In genomic region chr19:10458096-10458495, GRCm38 (mm10) we compare ENCODE assay signal across 8 mouse cellular contexts. TPM values are rescaled to one million over a fixed set of nuclear protein-coding genes. Genes with fewer than 3 reads are reported as not detected.
DNase-seq lines count a peak whose midpoint lies in the region; ATAC-seq lines count a peak whose summit lies in the region.

No protein-coding gene starts in this region.

- no peak for ATAC-seq in liver, embryonic 11.5 days (replicated peaks; ENCODE audit: low FRiP score)
- no peak for ATAC-seq in embryonic facial prominence, embryonic 14.5 days (ENCODE audit: low read depth)
- ATAC-seq in hindbrain, embryonic 14.5 days (ENCODE audit: low FRiP score): no peak
- ATAC-seq in limb, embryonic 15.5 days (ENCODE audit: insufficient number of reproducible peaks, low FRiP score, low TSS enrichment, low read depth): no peak
- peak; percentile 26; the same call in 1 of the 2 replicates for ATAC-seq in neural tube, embryonic 14.5 days (ENCODE audit: low read depth)
- ATAC-seq in megakaryocyte-erythroid progenitor cell, adult 5-6 weeks (replicated peaks; ENCODE audit: low FRiP score, low TSS enrichment, poor library complexity, severe bottlenecking): no peak

- H3K36me3 ChIP-seq in liver, embryonic 11.5 days (ENCODE audit: control insufficient read depth, insufficient read depth, low read length): no peaks in the 10 kb centered on the region
- H3K36me3 ChIP-seq in embryonic facial prominence, embryonic 14.5 days (ENCODE audit: control insufficient read depth, insufficient read depth, low read length): no peaks in the 10 kb centered on the region
- H3K36me3 ChIP-seq in hindbrain, embryonic 14.5 days (replicated peaks; ENCODE audit: control insufficient read depth, insufficient read depth): no peaks in the 10 kb centered on the region
- H3K36me3 ChIP-seq in limb, embryonic 15.5 days: no peaks in the 10 kb centered on the region
- H3K36me3 ChIP-seq in neural tube, embryonic 14.5 days (ENCODE audit: control insufficient read depth, insufficient read depth, low read length): no peaks in the 10 kb centered on the region

- 31% methylated on average over 8 of the region's 8 CpGs for WGBS in liver, embryonic 11.5 days
- 23% methylated on average over 8 of the region's 8 CpGs for WGBS in embryonic facial prominence, embryonic 14.5 days
- WGBS in hindbrain, embryonic 14.5 days: 26% methylated on average over 8 of the region's 8 CpGs
- 19% methylated on average over 8 of the region's 8 CpGs for WGBS in limb, embryonic 15.5 days
- WGBS in neural tube, embryonic 14.5 days: 23% methylated on average over 8 of the region's 8 CpGs

- peaks cover 2% of the 10 kb centered on the region for H3K4me1 ChIP-seq in liver, embryonic 11.5 days (replicated peaks; ENCODE audit: control insufficient read depth, insufficient read depth, low read length)
- peaks cover 8% of the 10 kb centered on the region for H3K4me1 ChIP-seq in embryonic facial prominence, embryonic 14.5 days (ENCODE audit: control insufficient read depth, insufficient read depth, low read length)
- H3K4me1 ChIP-seq in hindbrain, embryonic 14.5 days (replicated peaks; ENCODE audit: control insufficient read depth, insufficient read depth, low read length): peaks cover 14% of the 10 kb centered on the region; the same call in 1 of the 2 replicates
- peaks cover 25% of the 10 kb centered on the region for H3K4me1 ChIP-seq in limb, embryonic 15.5 days
- peaks cover 10% of the 10 kb centered on the region for H3K4me1 ChIP-seq in neural tube, embryonic 14.5 days (ENCODE audit: control insufficient read depth, insufficient read depth, low read length)

- H3K9me3 ChIP-seq in liver, embryonic 11.5 days (ENCODE audit: control insufficient read depth, low read length): no peaks in the 10 kb centered on the region
- no peaks in the 10 kb centered on the region for H3K9me3 ChIP-seq in embryonic facial prominence, embryonic 14.5 days (ENCODE audit: control insufficient read depth, low read length)
- H3K9me3 ChIP-seq in hindbrain, embryonic 14.5 days (ENCODE audit: control insufficient read depth, low read length): no peaks in the 10 kb centered on the region
- no peaks in the 10 kb centered on the region for H3K9me3 ChIP-seq in limb, embryonic 15.5 days
- no peaks in the 10 kb centered on the region for H3K9me3 ChIP-seq in neural tube, embryonic 14.5 days (ENCODE audit: control insufficient read depth, low read length)

- H3K4me3 ChIP-seq in liver, embryonic 11.5 days (ENCODE audit: low read depth, low read length): no peak overlapping the region
- peak overlapping the region; percentile 53 for H3K4me3 ChIP-seq in embryonic facial prominence, embryonic 14.5 days (ENCODE audit: low read depth, low read length)
- peak overlapping the region; percentile 50 for H3K4me3 ChIP-seq in hindbrain, embryonic 14.5 days (replicated peaks; ENCODE audit: low read length)
- H3K4me3 ChIP-seq in limb, embryonic 15.5 days: peak overlapping the region; percentile 54
- H3K4me3 ChIP-seq in neural tube, embryonic 14.5 days (ENCODE audit: low read depth, low read length): no peak overlapping the region

- H3K4me2 ChIP-seq in liver, embryonic 11.5 days: peak overlapping the region; percentile 62
- H3K4me2 ChIP-seq in embryonic facial prominence, embryonic 14.5 days (ENCODE audit: low read depth, low read length): peak overlapping the region; percentile 93
- H3K4me2 ChIP-seq in hindbrain, embryonic 14.5 days (replicated peaks): peak overlapping the region; percentile 83
- peak overlapping the region; percentile 96 for H3K4me2 ChIP-seq in limb, embryonic 15.5 days
- H3K4me2 ChIP-seq in neural tube, embryonic 14.5 days (ENCODE audit: low read depth, low read length): peak overlapping the region; percentile 81; the same call in 1 of the 2 replicates

- no peak overlapping the region for H3K27ac ChIP-seq in liver, embryonic 11.5 days (ENCODE audit: low read depth, low read length)
- H3K27ac ChIP-seq in embryonic facial prominence, embryonic 14.5 days (replicated peaks; ENCODE audit: low read depth, low read length): no peak overlapping the region
- no peak overlapping the region for H3K27ac ChIP-seq in hindbrain, embryonic 14.5 days
- H3K27ac ChIP-seq in limb, embryonic 15.5 days: no peak overlapping the region
- H3K27ac ChIP-seq in neural tube, embryonic 14.5 days (ENCODE audit: low read depth, low read length): no peak overlapping the region

- no peak for DNase-seq in liver, embryonic 11.5 days (ENCODE audit: low spot score)
- DNase-seq in liver: no peak
- DNase-seq in embryonic facial prominence, embryonic 14.5 days (ENCODE audit: low spot score): peak; percentile 72
- peak; percentile 54 for DNase-seq in hindbrain, embryonic 14.5 days (ENCODE audit: low spot score)
- no peak for DNase-seq in spleen, postnatal 36 days (ENCODE audit: low spot score in 2 of 2)

- H3K27me3 ChIP-seq in liver, embryonic 11.5 days (replicated peaks; ENCODE audit: control insufficient read depth, insufficient read depth, low read length): peaks cover 86% of the 10 kb centered on the region
- H3K27me3 ChIP-seq in embryonic facial prominence, embryonic 14.5 days (replicated peaks; ENCODE audit: control insufficient read depth, insufficient read depth, low read length): peaks cover 70% of the 10 kb centered on the region
- H3K27me3 ChIP-seq in hindbrain, embryonic 14.5 days (ENCODE audit: control insufficient read depth, insufficient read depth, low read length): peaks cover 67% of the 10 kb centered on the region
- peaks cover 94% of the 10 kb centered on the region for H3K27me3 ChIP-seq in limb, embryonic 15.5 days
- peaks cover 28% of the 10 kb centered on the region for H3K27me3 ChIP-seq in neural tube, embryonic 14.5 days (ENCODE audit: control insufficient read depth, insufficient read depth, low read length)

- no peak overlapping the region for H3K9ac ChIP-seq in liver, embryonic 11.5 days (ENCODE audit: low read depth, low read length)
- H3K9ac ChIP-seq in embryonic facial prominence, embryonic 14.5 days (ENCODE audit: low read depth, low read length): no peak overlapping the region
- H3K9ac ChIP-seq in hindbrain, embryonic 14.5 days: no peak overlapping the region
- H3K9ac ChIP-seq in limb, embryonic 15.5 days: no peak overlapping the region
- no peak overlapping the region for H3K9ac ChIP-seq in neural tube, embryonic 14.5 days (replicated peaks; ENCODE audit: low read depth, low read length)

RNA-seq across cellular contexts. Expression of gene Lrrc10b, which starts 0.8 kb away (rescaled TPM):
- polyA plus RNA-seq in liver, embryonic 11.5 days (2014; fragmentation: Nextera tagmentation; extraction: Ambion mirVana): 0.14 TPM in 1 of 2 replicates, not detected in the other
- 0.68 and 1.4 TPM in 2 replicates for polyA plus RNA-seq in embryonic facial prominence, embryonic 14.5 days (2014; fragmentation: Nextera tagmentation; extraction: Ambion mirVana)
- polyA plus RNA-seq in hindbrain, embryonic 14.5 days (2014; fragmentation: Nextera tagmentation; extraction: Ambion mirVana): 1.5 and 1.6 TPM in 2 replicates
- 0.46 and 0.68 TPM in 2 replicates for polyA plus RNA-seq in limb, embryonic 15.5 days (2015; fragmentation: Nextera tagmentation; extraction: Ambion mirVana)
- 0.66 and 0.75 TPM in 2 replicates for polyA plus RNA-seq in neural tube, embryonic 14.5 days (2014; fragmentation: Nextera tagmentation; extraction: Ambion mirVana)
- not detected in 2 replicates for total RNA-seq in megakaryocyte-erythroid progenitor cell, adult 5-6 weeks (2014; fragmentation: Nextera tagmentation)
- not detected in 2 replicates for total RNA-seq in megakaryocyte-erythroid progenitor cell, adult 5-6 weeks (2017)

RNA-seq across cellular contexts. Expression of gene Ppp1r32, which starts 24.6 kb away (rescaled TPM):
- polyA plus RNA-seq in liver, embryonic 11.5 days (2014; fragmentation: Nextera tagmentation; extraction: Ambion mirVana): 0.12 TPM in 1 of 2 replicates, not detected in the other
- polyA plus RNA-seq in embryonic facial prominence, embryonic 14.5 days (2014; fragmentation: Nextera tagmentation; extraction: Ambion mirVana): 0.45 and 2.5 TPM in 2 replicates
- polyA plus RNA-seq in hindbrain, embryonic 14.5 days (2014; fragmentation: Nextera tagmentation; extraction: Ambion mirVana): 1.9 and 2.8 TPM in 2 replicates
- polyA plus RNA-seq in limb, embryonic 15.5 days (2015; fragmentation: Nextera tagmentation; extraction: Ambion mirVana): 0.13 and 0.30 TPM in 2 replicates
- 0.32 and 1.0 TPM in 2 replicates for polyA plus RNA-seq in neural tube, embryonic 14.5 days (2014; fragmentation: Nextera tagmentation; extraction: Ambion mirVana)
- 0.57 TPM in 1 of 2 replicates, not detected in the other for total RNA-seq in megakaryocyte-erythroid progenitor cell, adult 5-6 weeks (2014; fragmentation: Nextera tagmentation)
- not detected in 2 replicates for total RNA-seq in megakaryocyte-erythroid progenitor cell, adult 5-6 weeks (2017)

Comparison
In these comparisons a context has a peak if more than half of its experiments do, and no peak if none do; other contexts are left out.
1. DNase-seq: peak in embryonic facial prominence, embryonic 14.5 days (single experiment) and hindbrain, embryonic 14.5 days (single experiment); none in liver, embryonic 11.5 days (single experiment), liver (single experiment) and spleen, postnatal 36 days (0 of 2).
2. H3K4me3 ChIP-seq: peak in embryonic facial prominence, embryonic 14.5 days (single experiment), hindbrain, embryonic 14.5 days (single experiment) and limb, embryonic 15.5 days (single experiment); none in liver, embryonic 11.5 days (single experiment) and neural tube, embryonic 14.5 days (single experiment).
3. Peak in every context shown above with its lines, with median percentiles within 50 percentile points of each other: H3K4me2 ChIP-seq.